Mouse (Mus musculus) hindbrain, postnatal 0 days (tissue): ENCODE measurements around the gene 4930503B20Rik. TPM values are rescaled to one million over a fixed set of nuclear protein-coding genes. Genes with fewer than 3 reads are reported as not detected.

ENCODE experiments used
- ATAC-seq: fragments of 200-750 bp; cut with Nextera tagmentation; 2 replicates; pipeline ENCODE4 v1.8.0; 2017; ENCODE audit warnings: mild to moderate bottlenecking, moderate TSS enrichment, moderate library complexity
- DNase-seq: peaks from one replicate; pipeline ENCODE4 v3.0.0-alpha.2; 2015; ENCODE audit warnings: low spot score
- H3K27ac ChIP-seq: fragments of 300-500 bp; sonication (generic); 2 replicates; pipeline ENCODE4 v1.5.1; 2014; ENCODE audit warnings: mild to moderate bottlenecking
- H3K27me3 ChIP-seq: fragments of 300-500 bp; sonication (generic); 2 replicates; pipeline ENCODE4 v1.6.1; 2014; ENCODE audit warnings: low read length, mixed read lengths; ENCODE audit not compliant: insufficient read depth
- H3K36me3 ChIP-seq: fragments of 300-500 bp; sonication (generic); 2 replicates; pipeline ENCODE4 v1.6.1; 2014; ENCODE audit warnings: low read length, mixed read lengths; ENCODE audit not compliant: insufficient read depth
- H3K4me1 ChIP-seq: fragments of 300-500 bp; sonication (generic); 2 replicates; pipeline ENCODE4 v1.6.1; 2014; ENCODE audit warnings: antibody characterized with exemption, low read length, mixed read lengths; ENCODE audit not compliant: insufficient read depth
- H3K4me2 ChIP-seq: fragments of 300-500 bp; sonication (generic); 2 replicates; pipeline ENCODE4 v1.6.1; 2014; ENCODE audit warnings: low read depth, mild to moderate bottlenecking, low read length, moderate library complexity, mixed read lengths
- H3K4me3 ChIP-seq: fragments of 300-500 bp; sonication (generic); 2 replicates; pipeline ENCODE4 v1.5.1; 2014; ENCODE audit warnings: low read length
- H3K9ac ChIP-seq: fragments of 300-500 bp; sonication (generic); replicated peaks from 2 replicates; pipeline ENCODE4 v1.6.1; 2014; ENCODE audit warnings: mild to moderate bottlenecking, low read length, moderate library complexity, mixed read lengths
- H3K9me3 ChIP-seq: fragments of 300-500 bp; sonication (generic); 2 replicates; pipeline ENCODE4 v1.6.1; 2016; ENCODE audit warnings: low read length, mixed read lengths
- CTCF ChIP-seq: IDR thresholded peaks from 2 replicates; pipeline ENCODE4 v1.5.1; 2016; ENCODE audit warnings: antibody characterized with exemption, control low read depth, low read depth
- WGBS: fragments of 180-500 bp; shearing (Covaris S2); extraction: QIAGEN DNeasy Blood & Tissue Kit; methylation state at CpG from one replicate; pipeline ENCODE4 v1.1.7; 2014; 5-methylcytosine and 5-hydroxymethylcytosine counted together
- polyA plus RNA-seq: library from polyadenylated mRNA; unstranded; fragments of >200 nt; fragmentation: Nextera tagmentation; extraction: Ambion mirVana; gene quantifications from 2 replicates; pipeline ENCODE4 v1.2.1, GENCODE M21; 2015
- total RNA-seq: library from RNA; depleted of rRNA; stranded (reverse); fragments of >200 nt; gene quantifications from 2 replicates; pipeline ENCODE4 v1.2.3, GENCODE M21; 2014

Gene 4930503B20Rik
- total and polyA plus RNA-seq, 2 experiments from 2014 or later: not detected

- 87% methylated on average over 2 of the region's 2 CpGs for WGBS
- Histone ChIP-seq H3K27ac (no peak overlapping the region), H3K27me3 (no peaks in the 10 kb centered on the region), H3K36me3 (no peaks in the 10 kb centered on the region), H3K4me3 (no peak overlapping the region), H3K4me1 (no peaks in the 10 kb centered on the region; the same call in 1 of the 2 replicates), H3K9ac (no peak overlapping the region), H3K9me3 (no peaks in the 10 kb centered on the region), H3K4me2 (no peak overlapping the region)
- no peak for TF ChIP-seq CTCF
- ATAC-seq: no peak
- DNase-seq: no peak
Observed at GRCm38 (mm10) chr3:146683095-146683494, 32.0 kb upstream of the 4930503B20Rik start.

GRCm38 (mm10) chr3:146682140-146682651 lies 31.1 kb upstream of the 4930503B20Rik start:
- TF ChIP-seq CTCF: no peak
- peak overlapping the region; percentile 29 for H3K4me3 ChIP-seq
- no peaks in the 10 kb centered on the region; the same call in 1 of the 2 replicates for H3K4me1 ChIP-seq
- no peaks in the 10 kb centered on the region for H3K27me3 ChIP-seq
- DNase-seq (peak; percentile 83), ATAC-seq (no peak)
- 33% methylated on average over 13 of the region's 13 CpGs for WGBS
- H3K27ac ChIP-seq: peak overlapping the region; percentile 41; the same call in 1 of the 2 replicates
- no peaks in the 10 kb centered on the region for H3K36me3 ChIP-seq
- no peaks in the 10 kb centered on the region for H3K9me3 ChIP-seq
- H3K9ac ChIP-seq: peak overlapping the region; percentile 24; the same call in 1 of the 2 replicates
- peak overlapping the region; percentile 53 for H3K4me2 ChIP-seq

DNA sequence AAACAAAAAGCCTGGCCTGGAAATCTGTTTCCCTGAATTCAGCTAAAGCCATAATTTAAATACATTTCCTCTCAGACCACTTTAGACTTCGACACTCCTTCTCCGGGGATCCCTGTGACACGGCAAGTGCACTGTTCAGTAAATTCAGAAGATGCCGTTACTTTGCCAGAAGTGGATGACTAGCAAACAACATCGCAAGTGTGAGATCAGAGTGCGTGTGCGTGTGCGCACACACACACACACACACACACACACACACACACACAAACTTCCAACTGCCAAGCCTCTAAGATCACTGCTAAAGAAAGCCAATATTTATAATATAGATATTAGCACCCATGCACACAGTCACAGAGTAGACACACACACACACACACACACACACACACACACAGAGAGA lies 30.6 kb upstream of the 4930503B20Rik start:
- Histone ChIP-seq H3K9me3 (no peaks in the 10 kb centered on the region), H3K36me3 (no peaks in the 10 kb centered on the region), H3K27me3 (no peaks in the 10 kb centered on the region), H3K27ac (no peak overlapping the region), H3K9ac (no peak overlapping the region; the same call in 1 of the 2 replicates), H3K4me2 (peak overlapping the region; percentile 53), H3K4me1 (no peaks in the 10 kb centered on the region; the same call in 1 of the 2 replicates), H3K4me3 (peak overlapping the region; percentile 29)
- WGBS: 55% methylated on average over 8 of the region's 8 CpGs
- ATAC-seq (no peak), DNase-seq (no peak)
- TF ChIP-seq CTCF: no peak

- H3K27ac ChIP-seq: no peak overlapping the region
- WGBS: 91% methylated on average over 13 of the region's 13 CpGs
- H3K4me1 ChIP-seq: no peaks in the 10 kb centered on the region; the same call in 1 of the 2 replicates
- TF ChIP-seq CTCF: no peak
- ATAC-seq (no peak), DNase-seq (no peak)
- no peak overlapping the region for H3K9ac ChIP-seq
- H3K27me3 ChIP-seq: no peaks in the 10 kb centered on the region
- H3K4me3 ChIP-seq: no peak overlapping the region
- no peaks in the 10 kb centered on the region for H3K9me3 ChIP-seq
- H3K36me3 ChIP-seq: no peaks in the 10 kb centered on the region
- no peak overlapping the region for H3K4me2 ChIP-seq
Observed at GRCm38 (mm10) chr3:146680625-146681024, 29.5 kb upstream of the 4930503B20Rik start.

- ATAC-seq (no peak), DNase-seq (no peak)
- Histone ChIP-seq H3K4me2 (no peak overlapping the region), H3K9ac (no peak overlapping the region), H3K4me3 (no peak overlapping the region), H3K27me3 (no peaks in the 10 kb centered on the region), H3K4me1 (no peaks in the 10 kb centered on the region), H3K36me3 (no peaks in the 10 kb centered on the region), H3K27ac (no peak overlapping the region), H3K9me3 (no peaks in the 10 kb centered on the region)
- TF ChIP-seq CTCF: no peak
- 94% methylated on average over 16 of the region's 16 CpGs for WGBS
Observed at GRCm38 (mm10) chr3:146679646-146680045, 28.5 kb upstream of the 4930503B20Rik start.

DNA sequence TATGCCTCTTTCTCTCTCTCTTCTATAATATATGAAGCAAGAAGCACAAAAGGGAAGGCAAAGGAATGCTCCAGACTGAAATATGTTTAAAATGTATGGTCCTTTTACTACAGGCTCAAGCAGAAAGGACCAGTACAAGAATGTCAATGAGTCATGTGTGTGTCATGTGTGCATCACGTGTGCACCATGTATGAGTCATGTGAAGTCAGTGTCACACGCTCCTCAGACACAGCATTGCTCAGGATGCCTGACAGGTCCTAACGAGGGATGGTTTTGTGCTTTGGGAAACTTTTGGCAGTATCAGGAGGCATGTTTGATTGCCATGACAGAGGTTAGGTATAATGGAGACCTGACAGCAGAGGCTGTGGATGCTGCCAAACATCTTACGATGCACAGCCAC lies 25.1 kb upstream of the 4930503B20Rik start:
- Histone ChIP-seq H3K27me3 (no peaks in the 10 kb centered on the region), H3K4me1 (no peaks in the 10 kb centered on the region), H3K9ac (no peak overlapping the region), H3K9me3 (no peaks in the 10 kb centered on the region), H3K27ac (no peak overlapping the region), H3K4me2 (no peak overlapping the region), H3K4me3 (no peak overlapping the region), H3K36me3 (no peaks in the 10 kb centered on the region)
- WGBS: 92% methylated on average over 4 of the region's 4 CpGs
- TF ChIP-seq CTCF: no peak
- DNase-seq (no peak), ATAC-seq (no peak)

- H3K9ac ChIP-seq: no peak overlapping the region
- no peaks in the 10 kb centered on the region for H3K36me3 ChIP-seq
- H3K27me3 ChIP-seq: no peaks in the 10 kb centered on the region
- H3K27ac ChIP-seq: no peak overlapping the region
- no peak overlapping the region for H3K4me3 ChIP-seq
- no peak overlapping the region for H3K4me2 ChIP-seq
- no peak for ATAC-seq
- WGBS: 93% methylated on average over 1 of the region's 1 CpGs
- DNase-seq: no peak
- H3K9me3 ChIP-seq: no peaks in the 10 kb centered on the region
- H3K4me1 ChIP-seq: no peaks in the 10 kb centered on the region
- TF ChIP-seq CTCF: no peak
Observed at GRCm38 (mm10) chr3:146675101-146675500, 24.0 kb upstream of the 4930503B20Rik start.
